Mouse (Mus musculus): ENCODE data around the gene Plxna1. TPM values are rescaled to one million over a fixed set of nuclear protein-coding genes. Genes with fewer than 3 reads are reported as not detected.

Gene Plxna1
- polyA plus RNA-seq, 1 experiment from 2014 or later = 9.2 TPM

- TF ChIP-seq CTCF (IDR thresholded peaks at IDR 0.05; ENCODE audit: low read depth) = no peak
- Histone ChIP-seq H3K9ac (ENCODE audit: low read depth, low read length) (no peak overlapping the region), H3K27me3 (replicated peaks; ENCODE audit: control insufficient read depth, insufficient read depth, low read length) (no peaks in the 10 kb centered on the region), H3K36me3 (ENCODE audit: control insufficient read depth, insufficient read depth) (no peaks in the 10 kb centered on the region), H3K27ac (ENCODE audit: low read depth, low read length) (no peak overlapping the region), H3K9me3 (ENCODE audit: control insufficient read depth) (no peaks in the 10 kb centered on the region), H3K4me2 (replicated peaks; ENCODE audit: low read depth) (no peak overlapping the region), H3K4me3 (ENCODE audit: low read depth, low read length) (no peak overlapping the region), H3K4me1 (replicated peaks; ENCODE audit: control insufficient read depth, insufficient read depth, low read length) (no peaks in the 10 kb centered on the region)
- ATAC-seq = no peak
Observed at GRCm38 (mm10) chr6:89368812-89369211, 6.4 kb upstream of the Plxna1 start.

GRCm38 (mm10) chr6:89364342-89364741, 1.9 kb upstream of the Plxna1 start:
- Histone ChIP-seq H3K27me3 (replicated peaks; ENCODE audit: control insufficient read depth, insufficient read depth, low read length) (no peaks in the 10 kb centered on the region; the same call in 1 of the 2 replicates), H3K9ac (ENCODE audit: low read depth, low read length) (no peak overlapping the region), H3K27ac (ENCODE audit: low read depth, low read length) (no peak overlapping the region), H3K4me2 (replicated peaks; ENCODE audit: low read depth) (no peak overlapping the region), H3K9me3 (ENCODE audit: control insufficient read depth) (no peaks in the 10 kb centered on the region), H3K36me3 (ENCODE audit: control insufficient read depth, insufficient read depth) (no peaks in the 10 kb centered on the region), H3K4me1 (replicated peaks; ENCODE audit: control insufficient read depth, insufficient read depth, low read length) (peaks cover 11% of the 10 kb centered on the region; the same call in 1 of the 2 replicates), H3K4me3 (ENCODE audit: low read depth, low read length) (no peak overlapping the region)
- no peak for TF ChIP-seq CTCF (IDR thresholded peaks at IDR 0.05; ENCODE audit: low read depth)
- ATAC-seq = no peak
- 63% methylated on average over 3 of the region's 3 CpGs for WGBS

DNA sequence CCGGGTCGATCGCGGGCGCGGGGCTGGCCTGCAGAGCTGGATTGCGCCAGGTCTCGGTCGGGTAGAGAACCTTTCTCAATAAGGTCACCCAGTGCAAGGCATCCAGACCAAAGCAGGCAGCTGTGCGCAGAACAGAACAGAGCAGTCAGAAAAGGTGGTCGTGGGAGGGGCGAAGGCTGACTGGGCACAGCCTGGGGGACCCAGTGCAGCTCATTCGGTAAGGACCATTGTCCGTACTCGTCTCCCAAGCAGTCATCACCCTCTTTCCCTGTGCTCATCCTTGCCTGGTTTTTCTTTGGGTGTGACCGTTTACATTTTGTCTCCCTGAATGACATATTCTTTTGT, 659 bp upstream of the Plxna1 start:
- 7% methylated on average over 16 of the region's 16 CpGs for WGBS
- ATAC-seq = no peak; the same call in 1 of the 2 replicates
- Histone ChIP-seq H3K4me1 (replicated peaks; ENCODE audit: control insufficient read depth, insufficient read depth, low read length) (peaks cover 11% of the 10 kb centered on the region; the same call in 1 of the 2 replicates), H3K27me3 (replicated peaks; ENCODE audit: control insufficient read depth, insufficient read depth, low read length) (no peaks in the 10 kb centered on the region; the same call in 1 of the 2 replicates), H3K4me3 (ENCODE audit: low read depth, low read length) (peak overlapping the region; percentile 28), H3K9ac (ENCODE audit: low read depth, low read length) (no peak overlapping the region), H3K27ac (ENCODE audit: low read depth, low read length) (no peak overlapping the region), H3K36me3 (ENCODE audit: control insufficient read depth, insufficient read depth) (no peaks in the 10 kb centered on the region), H3K9me3 (ENCODE audit: control insufficient read depth) (no peaks in the 10 kb centered on the region), H3K4me2 (replicated peaks; ENCODE audit: low read depth) (peak overlapping the region; percentile 98)
- TF ChIP-seq CTCF (IDR thresholded peaks at IDR 0.05; ENCODE audit: low read depth) = no peak

- peak; percentile 19; the same call in 1 of the 2 replicates for TF ChIP-seq CTCF (IDR thresholded peaks at IDR 0.05; ENCODE audit: low read depth)
- peak overlapping the region; percentile 98 for H3K4me2 ChIP-seq (replicated peaks; ENCODE audit: low read depth)
- H3K27me3 ChIP-seq (replicated peaks; ENCODE audit: control insufficient read depth, insufficient read depth, low read length) = no peaks in the 10 kb centered on the region; the same call in 1 of the 2 replicates
- H3K36me3 ChIP-seq (ENCODE audit: control insufficient read depth, insufficient read depth) = peaks cover 5% of the 10 kb centered on the region; the same call in 1 of the 2 replicates
- H3K9me3 ChIP-seq (ENCODE audit: control insufficient read depth) = no peaks in the 10 kb centered on the region
- H3K4me1 ChIP-seq (replicated peaks; ENCODE audit: control insufficient read depth, insufficient read depth, low read length) = peaks cover 11% of the 10 kb centered on the region; the same call in 1 of the 2 replicates
- WGBS = under 1% methylated on average over 75 of the region's 80 CpGs
- peak overlapping the region; percentile 35 for H3K27ac ChIP-seq (ENCODE audit: low read depth, low read length)
- ATAC-seq = peak; percentile 31
- peak overlapping the region; percentile 91 for H3K4me3 ChIP-seq (ENCODE audit: low read depth, low read length)
- H3K9ac ChIP-seq (ENCODE audit: low read depth, low read length) = peak overlapping the region; percentile 87
Observed at GRCm38 (mm10) chr6:89361418-89362280, 771 bp downstream of the Plxna1 start.

DNA sequence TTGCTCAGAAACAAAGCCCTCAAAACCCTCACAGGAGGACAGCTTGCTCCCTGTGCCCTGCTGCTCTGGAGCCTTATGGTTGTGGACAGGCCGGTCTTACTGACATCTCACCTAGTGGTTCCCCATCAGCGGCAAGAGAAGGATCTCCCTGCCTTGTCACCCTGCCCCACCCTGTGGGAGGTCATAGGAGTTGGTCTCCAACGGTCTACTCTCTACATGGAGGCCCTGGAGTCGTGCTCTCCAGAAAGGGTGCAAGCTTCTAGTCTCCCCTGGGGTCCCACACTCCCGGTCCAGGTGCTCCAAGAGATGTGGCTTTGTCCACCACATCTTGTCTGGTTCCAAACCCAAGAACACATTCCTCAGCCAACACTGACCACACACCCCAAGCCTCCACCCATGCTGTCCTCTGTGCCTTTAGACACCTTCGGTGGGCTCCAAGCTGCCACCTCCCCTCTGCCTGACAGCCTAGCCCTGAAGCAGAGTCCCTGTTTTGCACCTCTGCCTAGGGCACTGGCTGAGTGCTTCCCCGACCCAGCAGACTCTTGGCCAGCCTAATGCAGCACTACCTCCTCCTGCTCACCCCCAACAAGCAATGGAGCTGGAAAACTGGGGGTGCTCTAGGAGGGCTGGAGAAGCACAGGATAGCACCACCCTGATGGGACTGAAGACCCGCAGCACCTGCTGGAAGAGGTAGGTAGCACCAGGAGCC, 1.6 kb downstream of the Plxna1 start:
- Histone ChIP-seq H3K36me3 (ENCODE audit: control insufficient read depth, insufficient read depth) (peaks cover 7% of the 10 kb centered on the region; the same call in 1 of the 2 replicates), H3K4me1 (replicated peaks; ENCODE audit: control insufficient read depth, insufficient read depth, low read length) (peaks cover 11% of the 10 kb centered on the region; the same call in 1 of the 2 replicates), H3K9me3 (ENCODE audit: control insufficient read depth) (no peaks in the 10 kb centered on the region), H3K9ac (ENCODE audit: low read depth, low read length) (peak overlapping the region; percentile 87), H3K4me3 (ENCODE audit: low read depth, low read length) (peak overlapping the region; percentile 91), H3K27me3 (replicated peaks; ENCODE audit: control insufficient read depth, insufficient read depth, low read length) (no peaks in the 10 kb centered on the region; the same call in 1 of the 2 replicates), H3K4me2 (replicated peaks; ENCODE audit: low read depth) (peak overlapping the region; percentile 98), H3K27ac (ENCODE audit: low read depth, low read length) (no peak overlapping the region)
- 51% methylated on average over 8 of the region's 8 CpGs for WGBS
- no peak for ATAC-seq
- TF ChIP-seq CTCF (IDR thresholded peaks at IDR 0.05; ENCODE audit: low read depth) = 0 out of 2 replicates have a peak, but pooled peaks have one; percentile 24

Data from intestine, postnatal 0 days (tissue).